Mouse (Mus musculus) heart, embryonic 11.5 days (tissue): ENCODE results near the gene Acads. TPM values are rescaled to one million over a fixed set of nuclear protein-coding genes. Genes with fewer than 3 reads are reported as not detected.
"Not testable (repeated sequence)": the region's sequence is repeated elsewhere in the genome, so short reads cannot be mapped to it uniquely, and the experiment has no call there.

Source experiments
- ATAC-seq: fragments of 200-750 bp; cut with Nextera tagmentation; replicated peaks from 2 replicates; pipeline ENCODE4 v1.8.0; 2017; ENCODE audit warnings: moderate library complexity; ENCODE audit not compliant: insufficient number of reproducible peaks, low FRiP score, low TSS enrichment
- H3K27ac ChIP-seq: fragments of 300-500 bp; sonication (generic); 2 replicates; pipeline ENCODE4 v1.5.1; 2014; ENCODE audit warnings: mild to moderate bottlenecking, low read depth, low read length
- H3K27me3 ChIP-seq: fragments of 300-500 bp; sonication (generic); 2 replicates; pipeline ENCODE4 v1.6.1; 2014; ENCODE audit warnings: mild to moderate bottlenecking, low read length, mixed read lengths; ENCODE audit not compliant: control insufficient read depth, insufficient read depth
- H3K36me3 ChIP-seq: fragments of 300-500 bp; sonication (generic); 2 replicates; pipeline ENCODE4 v1.6.1; 2014; ENCODE audit warnings: mild to moderate bottlenecking, low read length, moderate library complexity, mixed read lengths; ENCODE audit not compliant: control insufficient read depth, insufficient read depth
- H3K4me1 ChIP-seq: fragments of 300-500 bp; sonication (generic); 2 replicates; pipeline ENCODE4 v1.6.1; 2014; ENCODE audit warnings: low read length; ENCODE audit not compliant: control insufficient read depth, insufficient read depth
- H3K4me2 ChIP-seq: fragments of 300-500 bp; sonication (generic); 2 replicates; pipeline ENCODE4 v1.6.1; 2014; ENCODE audit warnings: mild to moderate bottlenecking, moderate library complexity
- H3K4me3 ChIP-seq: fragments of 300-500 bp; sonication (generic); 2 replicates; pipeline ENCODE4 v1.5.1; 2014; ENCODE audit warnings: low read depth, low read length
- H3K9ac ChIP-seq: fragments of 300-500 bp; sonication (generic); 2 replicates; pipeline ENCODE4 v1.6.1; 2014; ENCODE audit warnings: mild to moderate bottlenecking, low read depth, low read length, moderate library complexity
- H3K9me3 ChIP-seq: fragments of 300-500 bp; sonication (generic); replicated peaks from 2 replicates; pipeline ENCODE4 v1.6.1; 2016; ENCODE audit warnings: low read length; ENCODE audit not compliant: control insufficient read depth
- WGBS: fragments of 180-500 bp; shearing (Covaris S2); extraction: QIAGEN DNeasy Blood & Tissue Kit; methylation state at CpG from one replicate; pipeline ENCODE4 v1.1.7; 2014; ENCODE audit not compliant: insufficient replicate concordance; 5-methylcytosine and 5-hydroxymethylcytosine counted together
- polyA plus RNA-seq: library from polyadenylated mRNA; unstranded; fragments of >200 nt; fragmentation: Nextera tagmentation; extraction: Ambion mirVana; gene quantifications from 2 replicates; pipeline ENCODE4 v1.2.1, GENCODE M21; 2014

Gene Acads
- polyA plus RNA-seq, 1 experiment from 2014 or later, result 75.6 TPM

GRCm38 (mm10) chr5:115117467-115117866 is 1.7 kb downstream of the Acads start:
- H3K36me3 ChIP-seq, result peaks cover 22% of the 10 kb centered on the region

DNA sequence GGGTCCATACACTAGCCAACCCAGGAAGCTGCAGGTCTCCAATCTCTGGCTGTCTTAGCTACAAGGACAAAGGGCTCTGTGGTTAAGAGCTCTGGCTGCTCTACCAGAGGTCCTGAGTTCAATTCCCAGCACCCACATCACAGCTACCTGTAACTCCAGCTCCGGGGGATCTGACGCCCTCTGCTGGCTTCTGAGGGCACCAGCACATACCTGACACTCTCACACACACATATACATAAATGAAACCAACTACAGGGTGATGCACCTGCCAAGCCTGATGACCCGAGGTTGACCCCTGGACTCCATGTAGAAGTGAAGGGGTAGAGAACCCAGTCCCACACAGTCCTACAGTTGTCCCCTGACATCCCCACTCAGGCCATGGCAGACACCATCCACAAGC is 2.7 kb downstream of the Acads start:
- Histone ChIP-seq H3K9ac (no peak overlapping the region), H3K36me3 (peaks cover 24% of the 10 kb centered on the region), H3K27me3 (no peaks in the 10 kb centered on the region), H3K4me1 (no peaks in the 10 kb centered on the region), H3K4me2 (no peak overlapping the region), H3K9me3 (no peaks in the 10 kb centered on the region), H3K27ac (no peak overlapping the region), H3K4me3 (no peak overlapping the region)
- 87% methylated on average over 3 of the region's 3 CpGs for WGBS
- ATAC-seq, result no peak

More at GRCm38 (mm10) chr5:115117467-115117866, 1.7 kb downstream of the Acads start:
- no peak overlapping the region for H3K9ac ChIP-seq
- no peaks in the 10 kb centered on the region for H3K4me1 ChIP-seq
- no peak overlapping the region for H3K4me3 ChIP-seq
- 91% methylated on average over 13 of the region's 13 CpGs for WGBS
- no peaks in the 10 kb centered on the region for H3K27me3 ChIP-seq
- no peak overlapping the region for H3K27ac ChIP-seq
- H3K4me2 ChIP-seq, result no peak overlapping the region
- ATAC-seq, result no peak
- no peaks in the 10 kb centered on the region for H3K9me3 ChIP-seq

DNA sequence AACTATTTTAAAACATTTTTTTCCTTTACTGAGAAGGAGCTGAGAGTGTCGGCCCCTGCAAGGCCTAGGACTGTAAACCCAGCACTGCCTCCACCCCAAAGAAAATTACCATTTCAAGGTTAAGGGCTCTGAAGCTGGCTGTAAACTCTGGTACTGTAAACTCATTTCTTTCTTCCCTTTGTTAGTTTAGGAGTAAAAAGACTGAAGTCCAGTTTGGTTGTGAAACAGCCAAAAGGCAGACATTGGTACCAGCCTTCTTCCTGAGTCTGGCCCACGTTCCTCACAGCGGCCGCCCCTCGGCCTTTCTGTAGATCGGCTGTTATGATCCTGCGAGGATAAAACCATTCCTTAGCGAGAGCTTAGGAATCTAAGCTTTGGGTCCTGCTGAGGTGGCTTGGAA is 4.6 kb downstream of the Acads start:
- no peak overlapping the region for H3K4me2 ChIP-seq
- H3K4me1 ChIP-seq, result no peaks in the 10 kb centered on the region
- H3K27ac ChIP-seq, result no peak overlapping the region
- no peak for ATAC-seq
- H3K36me3 ChIP-seq, result peaks cover 27% of the 10 kb centered on the region
- H3K4me3 ChIP-seq, result no peak overlapping the region
- H3K9ac ChIP-seq, result no peak overlapping the region
- WGBS, result 92% methylated on average over 8 of the region's 8 CpGs
- no peaks in the 10 kb centered on the region for H3K27me3 ChIP-seq
- H3K9me3 ChIP-seq, result no peaks in the 10 kb centered on the region

DNA sequence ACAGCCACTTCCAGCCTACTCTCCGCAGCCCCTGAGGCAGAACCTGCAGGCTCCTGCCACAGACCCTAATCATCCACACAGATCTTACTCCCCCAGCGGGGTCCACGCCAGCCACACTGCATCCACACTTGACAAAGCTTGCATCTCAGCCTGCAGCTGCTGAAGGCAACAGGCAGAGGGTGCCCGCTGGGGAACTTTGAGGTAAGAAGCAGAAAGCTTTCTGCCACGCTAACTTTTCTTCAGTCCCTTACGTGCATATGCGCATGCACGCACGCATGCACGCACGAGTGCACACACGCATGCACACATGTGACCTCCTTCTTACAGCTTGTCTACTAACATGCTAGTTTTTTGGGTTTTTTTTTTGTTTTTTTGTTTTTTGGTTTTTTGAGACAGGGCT is 5.9 kb downstream of the Acads start:
- no peak overlapping the region for H3K27ac ChIP-seq
- no peaks in the 10 kb centered on the region for H3K9me3 ChIP-seq
- H3K4me3 ChIP-seq, result no peak overlapping the region
- 93% methylated on average over 12 of the region's 12 CpGs for WGBS
- H3K36me3 ChIP-seq, result peaks cover 27% of the 10 kb centered on the region
- no peaks in the 10 kb centered on the region for H3K4me1 ChIP-seq
- ATAC-seq, result no peak
- H3K27me3 ChIP-seq, result no peaks in the 10 kb centered on the region
- no peak overlapping the region for H3K9ac ChIP-seq
- no peak overlapping the region for H3K4me2 ChIP-seq

- Histone ChIP-seq H3K4me1 (no peaks in the 10 kb centered on the region), H3K9me3 (no peaks in the 10 kb centered on the region), H3K27ac (no peak overlapping the region), H3K27me3 (no peaks in the 10 kb centered on the region), H3K4me2 (no peak overlapping the region), H3K36me3 (peaks cover 14% of the 10 kb centered on the region), H3K9ac (no peak overlapping the region), H3K4me3 (no peak overlapping the region)
- WGBS, result 91% methylated on average over 8 of the region's 8 CpGs
- ATAC-seq, result no peak
These were observed 8.0 kb downstream of the Acads start for GRCm38 (mm10) chr5:115111156-115111555.

DNA sequence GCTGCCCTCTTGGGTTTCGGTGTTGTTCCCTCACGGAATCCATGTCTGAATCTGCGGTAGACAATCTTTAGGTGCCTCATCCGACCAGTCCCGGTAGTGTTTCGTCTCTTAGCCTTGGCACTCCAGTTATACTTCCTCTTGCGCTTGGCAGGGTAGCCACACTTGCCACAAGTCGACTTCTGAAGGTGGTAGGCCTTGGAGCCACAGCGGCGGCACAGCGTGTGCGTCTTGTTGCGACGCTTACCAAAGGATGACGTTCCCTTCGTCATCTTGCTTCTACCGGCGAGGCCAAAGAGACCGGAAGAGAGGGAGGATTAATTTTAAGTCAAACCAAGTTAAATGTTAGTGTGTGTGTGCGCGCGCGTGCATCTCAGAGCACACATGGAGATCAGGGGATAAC is 15.9 kb downstream of the Acads start:
- not testable (repeated sequence) for H3K9me3 ChIP-seq
- 95% methylated on average over 23 of the region's 23 CpGs for WGBS

DNA sequence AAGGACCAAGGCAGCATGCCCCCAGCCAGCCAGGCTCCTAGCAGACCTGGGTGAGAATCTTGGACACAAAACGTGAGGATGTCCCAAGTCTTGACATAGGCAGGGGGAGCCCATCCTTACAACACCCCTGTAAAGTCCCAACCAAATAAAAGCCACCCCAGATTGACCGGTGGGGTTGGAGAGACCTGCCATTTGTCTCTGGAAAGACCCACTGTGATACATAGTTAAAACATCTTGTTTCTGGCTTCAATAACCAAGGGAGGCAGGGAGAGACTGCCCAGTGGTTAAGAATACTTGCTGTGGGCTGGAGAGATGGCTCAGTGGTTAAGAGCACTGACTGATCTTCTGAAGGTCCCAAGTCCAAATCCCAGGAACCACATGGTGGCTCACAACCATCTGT is 16.9 kb downstream of the Acads start:
- Histone ChIP-seq H3K4me2 (no peak overlapping the region), H3K36me3 (peaks cover 18% of the 10 kb centered on the region), H3K27ac (no peak overlapping the region), H3K4me3 (no peak overlapping the region), H3K9ac (no peak overlapping the region), H3K4me1 (no peaks in the 10 kb centered on the region), H3K27me3 (no peaks in the 10 kb centered on the region), H3K9me3 (no peaks in the 10 kb centered on the region)
- no peak for ATAC-seq
- 94% methylated on average over 2 of the region's 2 CpGs for WGBS

More for the DNA sequence above, 15.9 kb downstream of the Acads start:
- not testable (repeated sequence) for ATAC-seq, H3K27me3 ChIP-seq, H3K4me2 ChIP-seq, H3K4me3 ChIP-seq, H3K4me1 ChIP-seq, H3K27ac ChIP-seq, H3K9ac ChIP-seq
- peaks cover 19% of the 10 kb centered on the region for H3K36me3 ChIP-seq

DNA sequence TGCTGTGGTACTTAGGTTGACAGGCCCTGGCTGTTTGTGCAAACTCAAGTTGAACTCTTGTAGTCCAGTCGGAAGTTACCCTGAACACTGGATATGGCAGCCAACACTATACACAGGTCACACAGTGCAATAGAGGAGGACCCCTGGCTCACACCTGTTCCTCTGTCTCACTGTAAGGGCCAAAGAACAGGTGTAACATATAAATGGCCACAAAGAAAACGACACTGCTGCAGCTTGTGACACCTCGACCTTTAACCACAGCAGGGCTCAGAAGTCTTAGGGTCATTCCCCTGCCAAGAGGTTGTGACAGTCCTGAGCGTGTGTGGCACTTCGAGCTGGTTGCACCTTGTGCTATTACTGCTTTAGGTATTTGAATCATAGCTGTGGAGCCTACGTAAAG is 18.7 kb downstream of the Acads start:
- Histone ChIP-seq H3K9ac (no peak overlapping the region), H3K27me3 (no peaks in the 10 kb centered on the region), H3K4me1 (no peaks in the 10 kb centered on the region), H3K27ac (no peak overlapping the region), H3K4me2 (no peak overlapping the region), H3K4me3 (no peak overlapping the region), H3K36me3 (peaks cover 31% of the 10 kb centered on the region), H3K9me3 (no peaks in the 10 kb centered on the region)
- no peak for ATAC-seq
- WGBS, result 81% methylated on average over 6 of the region's 6 CpGs

GRCm38 (mm10) chr5:115099991-115100390 is 19.2 kb downstream of the Acads start:
- Histone ChIP-seq H3K27ac (no peak overlapping the region), H3K4me3 (no peak overlapping the region), H3K4me2 (no peak overlapping the region), H3K27me3 (no peaks in the 10 kb centered on the region), H3K36me3 (peaks cover 34% of the 10 kb centered on the region), H3K4me1 (peaks cover 4% of the 10 kb centered on the region; the same call in 1 of the 2 replicates), H3K9ac (no peak overlapping the region), H3K9me3 (no peaks in the 10 kb centered on the region)
- no peak for ATAC-seq
- WGBS, result 88% methylated on average over 9 of the region's 9 CpGs
